Mouse (Mus musculus) embryo, embryonic 10 days (tissue): ENCODE data around the gene Naa35.

Experiments
- DNase-seq: peaks from one replicate; pipeline ENCODE4 v3.0.0-alpha.2; 2015; ENCODE audit warnings: low spot score

The Naa35 gene

GRCm38 (mm10) chr13:59639368-59640177, 54.5 kb downstream of the Naa35 start:
- no peak for DNase-seq

- no peak for DNase-seq
Observed at GRCm38 (mm10) chr13:59640178-59640440, 55.0 kb downstream of the Naa35 start.

- DNase-seq = no peak
Observed at GRCm38 (mm10) chr13:59642818-59643217, 57.8 kb downstream of the Naa35 start.

GRCm38 (mm10) chr13:59645491-59645890, 60.4 kb downstream of the Naa35 start:
- no peak for DNase-seq

GRCm38 (mm10) chr13:59646674-59647244, 61.7 kb downstream of the Naa35 start:
- peak; percentile 47 for DNase-seq

- DNase-seq = no peak
Observed at GRCm38 (mm10) chr13:59647484-59647883, 62.4 kb downstream of the Naa35 start.

GRCm38 (mm10) chr13:59648598-59648997, 63.5 kb downstream of the Naa35 start:
- no peak for DNase-seq

- peak; percentile 34 for DNase-seq
Observed at GRCm38 (mm10) chr13:59649781-59650180, 64.7 kb downstream of the Naa35 start.

- no peak for DNase-seq
Observed at GRCm38 (mm10) chr13:59652651-59653050, 67.6 kb downstream of the Naa35 start.

- DNase-seq = no peak
Observed at GRCm38 (mm10) chr13:59653136-59653535, 68.1 kb downstream of the Naa35 start.

GRCm38 (mm10) chr13:59654465-59654864, 69.4 kb downstream of the Naa35 start:
- no peak for DNase-seq

GRCm38 (mm10) chr13:59655718-59656315, 70.8 kb downstream of the Naa35 start:
- no peak for DNase-seq

- no peak for DNase-seq
Observed at GRCm38 (mm10) chr13:59656316-59656832, 71.3 kb downstream of the Naa35 start.

GRCm38 (mm10) chr13:59656975-59657388, 71.9 kb downstream of the Naa35 start:
- DNase-seq = peak; percentile 40

- no peak for DNase-seq
Observed at GRCm38 (mm10) chr13:59657781-59658180, 72.7 kb downstream of the Naa35 start.

- no peak for DNase-seq
Observed at GRCm38 (mm10) chr13:59660371-59660770, 75.3 kb downstream of the Naa35 start.

- no peak for DNase-seq
Observed at GRCm38 (mm10) chr13:59661387-59661786, 76.3 kb downstream of the Naa35 start.

GRCm38 (mm10) chr13:59661966-59662365, 76.9 kb downstream of the Naa35 start:
- no peak for DNase-seq

- no peak for DNase-seq
Observed at GRCm38 (mm10) chr13:59663939-59664712, 79.1 kb downstream of the Naa35 start.

GRCm38 (mm10) chr13:59667763-59668162, 82.7 kb downstream of the Naa35 start:
- no peak for DNase-seq

GRCm38 (mm10) chr13:59668501-59669093, 83.5 kb downstream of the Naa35 start:
- DNase-seq = no peak

GRCm38 (mm10) chr13:59669946-59670345, 84.9 kb downstream of the Naa35 start:
- DNase-seq = no peak
